Mouse (Mus musculus) cortical plate, adult 2 months (tissue): ENCODE data around the gene Nfib.

Experiments
- CTCF ChIP-seq: fragments of 200-500 bp; IDR thresholded peaks from 2 replicates; pipeline ENCODE4 v1.5.1; 2011; ENCODE audit warnings: mild to moderate bottlenecking, control low read depth, low read length; ENCODE audit not compliant: insufficient read depth; ENCODE audit errors: extremely low read depth
- POLR2A ChIP-seq: fragments of 200-500 bp; IDR thresholded peaks from 2 replicates; pipeline ENCODE4 v1.6.1; 2011; ENCODE audit warnings: mild to moderate bottlenecking, low read length, control low read depth; ENCODE audit not compliant: insufficient read depth; ENCODE audit errors: extremely low read depth

DNA sequence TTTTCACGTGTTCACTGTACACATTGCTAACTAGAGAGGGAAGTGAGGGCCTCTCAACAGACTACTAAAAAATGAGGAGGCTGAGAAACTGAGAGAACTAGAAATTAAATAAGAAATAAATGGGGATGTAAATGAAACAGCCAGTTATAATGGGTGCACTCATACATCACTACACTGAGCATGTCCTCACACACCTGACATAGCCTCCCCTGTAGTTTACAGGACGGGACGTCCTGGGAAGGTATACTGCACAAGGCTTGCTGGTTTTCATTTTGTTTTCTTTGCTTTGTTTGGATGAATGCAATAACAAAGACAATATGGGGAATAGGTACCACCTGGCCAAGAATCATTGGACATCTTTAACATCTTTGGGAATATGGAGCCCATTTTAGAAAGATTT is 211.1 kb downstream of the Nfib start:
- no peak for TF ChIP-seq POLR2A
- no peak for TF ChIP-seq CTCF
